Mouse (Mus musculus) ES-Bruce4 (cell line): ENCODE data around the gene Psrc1. TPM values are rescaled to one million over a fixed set of nuclear protein-coding genes. Genes with fewer than 3 reads are reported as not detected.

Experiments
- H3K27ac ChIP-seq: 2 replicates; pipeline ENCODE4 v1.5.1; 2012; ENCODE audit warnings: low read length, inconsistent platforms; ENCODE audit not compliant: insufficient read depth
- H3K27me3 ChIP-seq: 2 replicates; pipeline ENCODE4 v1.6.1; 2012; ENCODE audit warnings: mild to moderate bottlenecking, low read length, inconsistent platforms; ENCODE audit not compliant: control insufficient read depth, poor library complexity, insufficient read depth, severe bottlenecking
- H3K36me3 ChIP-seq: 2 replicates; pipeline ENCODE4 v1.6.1; 2012; ENCODE audit warnings: inconsistent platforms, mild to moderate bottlenecking, low read length, moderate library complexity; ENCODE audit not compliant: control insufficient read depth, poor library complexity, insufficient read depth, severe bottlenecking
- H3K4me1 ChIP-seq: one replicate; pipeline ENCODE4 v1.8.1; 2011; ENCODE audit warnings: low read length; ENCODE audit not compliant: control insufficient read depth, insufficient read depth
- H3K4me3 ChIP-seq: 2 replicates; pipeline ENCODE4 v1.5.1; 2011; ENCODE audit warnings: low read depth, mild to moderate bottlenecking, low read length
- H3K9ac ChIP-seq: 2 replicates; pipeline ENCODE4 v1.6.1; 2012; ENCODE audit warnings: low read depth, mild to moderate bottlenecking, inconsistent platforms; ENCODE audit not compliant: poor library complexity, severe bottlenecking
- H3K9me3 ChIP-seq: replicated peaks from 2 replicates; pipeline ENCODE4 v1.6.1; 2012; ENCODE audit warnings: mild to moderate bottlenecking, low read length, inconsistent platforms; ENCODE audit not compliant: control insufficient read depth, poor library complexity, insufficient read depth, severe bottlenecking
- CTCF ChIP-seq: IDR thresholded peaks from one replicate; pipeline ENCODE4 v1.8.1; 2011; ENCODE audit warnings: low read depth, low read length
- EP300 ChIP-seq: IDR thresholded peaks from 2 replicates; pipeline ENCODE4 v1.6.1; 2011; ENCODE audit warnings: low read depth, low read length; ENCODE audit not compliant: insufficient read depth
- POLR2A ChIP-seq: IDR thresholded peaks from one replicate; pipeline ENCODE4 v1.8.1; 2011; ENCODE audit warnings: low read length; ENCODE audit not compliant: insufficient read depth
- polyA plus RNA-seq: library from polyadenylated mRNA; stranded (reverse); fragments of >200 nt; gene quantifications from 2 replicates; pipeline ENCODE4 v1.2.4, GENCODE M21; 2011; ENCODE audit warnings: low read depth; ENCODE audit not compliant: missing spikeins, insufficient read depth, insufficient read length

The Psrc1 gene
- polyA plus RNA-seq, 1 experiment, result 255 TPM

- TF ChIP-seq EP300 (no peak), POLR2A (no peak), CTCF (no peak)
- no peak overlapping the region for H3K9ac ChIP-seq
Measured at GRCm38 (mm10) chr3:108406306-108406885, 22.8 kb downstream of the Psrc1 start.

GRCm38 (mm10) chr3:108408517-108409008 is 24.9 kb downstream of the Psrc1 start:
- Histone ChIP-seq H3K9ac (no peak overlapping the region), H3K36me3 (no peaks in the 10 kb centered on the region), H3K27ac (no peak overlapping the region), H3K4me1 (peaks cover 3% of the 10 kb centered on the region), H3K9me3 (no peaks in the 10 kb centered on the region), H3K27me3 (no peaks in the 10 kb centered on the region), H3K4me3 (no peak overlapping the region)
- TF ChIP-seq EP300 (no peak), CTCF (no peak), POLR2A (no peak)

More at GRCm38 (mm10) chr3:108406306-108406885, 22.8 kb downstream of the Psrc1 start:
- Histone ChIP-seq H3K27ac (no peak overlapping the region), H3K9me3 (no peaks in the 10 kb centered on the region), H3K4me1 (peaks cover 3% of the 10 kb centered on the region), H3K27me3 (no peaks in the 10 kb centered on the region), H3K36me3 (no peaks in the 10 kb centered on the region), H3K4me3 (peak overlapping the region; percentile 19; the same call in 1 of the 2 replicates)

GRCm38 (mm10) chr3:108409656-108410358 is 26.2 kb downstream of the Psrc1 start:
- Histone ChIP-seq H3K36me3 (no peaks in the 10 kb centered on the region), H3K27ac (no peak overlapping the region), H3K4me1 (peaks cover 3% of the 10 kb centered on the region), H3K4me3 (no peak overlapping the region), H3K9me3 (no peaks in the 10 kb centered on the region), H3K9ac (no peak overlapping the region), H3K27me3 (no peaks in the 10 kb centered on the region)
- TF ChIP-seq POLR2A (no peak), CTCF (no peak)

- TF ChIP-seq POLR2A (no peak), EP300 (no peak), CTCF (no peak)
- H3K4me3 ChIP-seq, result no peak overlapping the region
Measured at GRCm38 (mm10) chr3:108410359-108410714, 26.7 kb downstream of the Psrc1 start.

GRCm38 (mm10) chr3:108411026-108411753 is 27.6 kb downstream of the Psrc1 start:
- Histone ChIP-seq H3K27me3 (no peaks in the 10 kb centered on the region), H3K9me3 (no peaks in the 10 kb centered on the region), H3K36me3 (no peaks in the 10 kb centered on the region), H3K4me1 (peaks cover 3% of the 10 kb centered on the region), H3K9ac (no peak overlapping the region), H3K4me3 (no peak overlapping the region), H3K27ac (no peak overlapping the region)
- no peak for TF ChIP-seq EP300
- TF ChIP-seq CTCF, result no peak
- TF ChIP-seq POLR2A, result no peak

More at GRCm38 (mm10) chr3:108410359-108410714, 26.7 kb downstream of the Psrc1 start:
- Histone ChIP-seq H3K27me3 (no peaks in the 10 kb centered on the region), H3K9ac (no peak overlapping the region), H3K27ac (no peak overlapping the region), H3K36me3 (no peaks in the 10 kb centered on the region), H3K4me1 (peaks cover 3% of the 10 kb centered on the region), H3K9me3 (no peaks in the 10 kb centered on the region)

GRCm38 (mm10) chr3:108411754-108412121 is 28.1 kb downstream of the Psrc1 start:
- peaks cover 3% of the 10 kb centered on the region for H3K4me1 ChIP-seq
- H3K27me3 ChIP-seq, result no peaks in the 10 kb centered on the region
- no peaks in the 10 kb centered on the region for H3K9me3 ChIP-seq
- no peak overlapping the region for H3K27ac ChIP-seq
- no peak overlapping the region for H3K4me3 ChIP-seq
- H3K36me3 ChIP-seq, result no peaks in the 10 kb centered on the region
- no peak for TF ChIP-seq EP300
- TF ChIP-seq CTCF, result no peak
- TF ChIP-seq POLR2A, result no peak
- H3K9ac ChIP-seq, result no peak overlapping the region
